Mouse (Mus musculus) bone marrow, adult 2 months (tissue): ENCODE results near the gene Ankrd2.

Experiments used
- CTCF ChIP-seq: fragments of 200-500 bp; IDR thresholded peaks from 2 replicates; pipeline ENCODE4 v1.5.1; 2011; ENCODE audit warnings: low read length, control low read depth; ENCODE audit not compliant: control insufficient read depth, insufficient read depth
- POLR2A ChIP-seq: fragments of 200-500 bp; IDR thresholded peaks from 2 replicates; pipeline ENCODE4 v1.6.1; 2011; ENCODE audit warnings: low read depth, mild to moderate bottlenecking, control low read depth, low read length, borderline replicate concordance; ENCODE audit not compliant: control insufficient read depth

DNA sequence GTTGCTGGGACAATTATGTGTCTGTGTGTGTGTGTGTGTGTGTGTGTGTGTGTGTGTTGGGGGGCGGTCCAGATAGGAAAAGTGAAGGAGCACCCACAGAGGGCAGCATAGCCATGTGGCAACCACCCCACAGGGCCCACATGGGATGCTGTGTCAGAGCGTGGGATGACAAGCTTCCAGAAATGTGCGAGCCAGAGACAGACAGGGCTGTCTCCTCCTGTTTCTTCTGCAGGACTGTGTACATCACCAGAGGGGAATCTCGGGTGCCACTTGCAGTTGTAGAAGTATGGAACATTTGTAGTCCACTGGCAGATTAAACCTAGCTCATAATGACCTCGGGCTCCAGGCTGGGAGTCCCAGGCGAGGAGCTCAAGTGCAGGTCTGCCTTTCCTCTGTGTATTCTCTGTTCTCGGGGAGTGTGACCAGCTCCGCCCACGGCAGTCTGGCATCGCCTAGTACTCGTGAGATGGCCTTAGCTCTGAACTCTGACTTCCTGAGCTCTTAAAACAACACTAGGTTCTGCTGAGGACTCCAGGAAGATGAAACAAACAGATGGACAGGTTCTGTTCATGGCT is 832 bp upstream of the Ankrd2 start:
- TF ChIP-seq CTCF (no peak), POLR2A (no peak)
